Mouse (Mus musculus): ENCODE measurements at regions not wholly inside any gene's neighbourhood (a gene's known extent, or its start where the extent isn't known, plus 50 kb on each side); places are given as distances from the start of the nearest gene placed in this dataset.

- TF ChIP-seq CTCF (IDR thresholded peaks at IDR 0.05; ENCODE audit: low read depth) (no peak), EP300 (IDR thresholded peaks at IDR 0.05; ENCODE audit: low read depth) (no peak)
Observed at GRCm38 (mm10) chr14:101353009-101353378, 152.9 kb upstream of the Prr30 start.
